Mouse (Mus musculus): ENCODE measurements around the gene Eif2ak1. TPM values are rescaled to one million over a fixed set of nuclear protein-coding genes. Genes with fewer than 3 reads are reported as not detected.

The Eif2ak1 gene
- polyA plus RNA-seq, 1 experiment from 2014 or later = 36.4 TPM

GRCm38 (mm10) chr5:143906429-143906828, 88.8 kb downstream of the Eif2ak1 start:
- Histone ChIP-seq H3K9me3 (no peaks in the 10 kb centered on the region), H3K27me3 (no peaks in the 10 kb centered on the region), H3K9ac (no peak overlapping the region), H3K4me2 (no peak overlapping the region), H3K36me3 (peaks cover 37% of the 10 kb centered on the region), H3K27ac (no peak overlapping the region), H3K4me3 (no peak overlapping the region), H3K4me1 (peaks cover 24% of the 10 kb centered on the region)
- ATAC-seq (ENCODE audit: borderline replicate concordance, extremely low read depth, low FRiP score, low TSS enrichment) = no peak
- WGBS = 80% methylated on average over 8 of the region's 8 CpGs

- peaks cover 13% of the 10 kb centered on the region; the same call in 1 of the 2 replicates for H3K36me3 ChIP-seq
- no peaks in the 10 kb centered on the region for H3K27me3 ChIP-seq
- peaks cover 24% of the 10 kb centered on the region for H3K4me1 ChIP-seq
- peak overlapping the region; percentile 81 for H3K4me2 ChIP-seq
- H3K9me3 ChIP-seq = no peaks in the 10 kb centered on the region
- WGBS = 2% methylated on average over 9 of the region's 9 CpGs
- H3K9ac ChIP-seq = peak overlapping the region; percentile 64
- peak overlapping the region; percentile 72 for H3K4me3 ChIP-seq
- H3K27ac ChIP-seq = peak overlapping the region; percentile 85
- no peak for ATAC-seq (ENCODE audit: borderline replicate concordance, extremely low read depth, low FRiP score, low TSS enrichment)
Measured at GRCm38 (mm10) chr5:143908926-143909325, 91.3 kb downstream of the Eif2ak1 start.

DNA sequence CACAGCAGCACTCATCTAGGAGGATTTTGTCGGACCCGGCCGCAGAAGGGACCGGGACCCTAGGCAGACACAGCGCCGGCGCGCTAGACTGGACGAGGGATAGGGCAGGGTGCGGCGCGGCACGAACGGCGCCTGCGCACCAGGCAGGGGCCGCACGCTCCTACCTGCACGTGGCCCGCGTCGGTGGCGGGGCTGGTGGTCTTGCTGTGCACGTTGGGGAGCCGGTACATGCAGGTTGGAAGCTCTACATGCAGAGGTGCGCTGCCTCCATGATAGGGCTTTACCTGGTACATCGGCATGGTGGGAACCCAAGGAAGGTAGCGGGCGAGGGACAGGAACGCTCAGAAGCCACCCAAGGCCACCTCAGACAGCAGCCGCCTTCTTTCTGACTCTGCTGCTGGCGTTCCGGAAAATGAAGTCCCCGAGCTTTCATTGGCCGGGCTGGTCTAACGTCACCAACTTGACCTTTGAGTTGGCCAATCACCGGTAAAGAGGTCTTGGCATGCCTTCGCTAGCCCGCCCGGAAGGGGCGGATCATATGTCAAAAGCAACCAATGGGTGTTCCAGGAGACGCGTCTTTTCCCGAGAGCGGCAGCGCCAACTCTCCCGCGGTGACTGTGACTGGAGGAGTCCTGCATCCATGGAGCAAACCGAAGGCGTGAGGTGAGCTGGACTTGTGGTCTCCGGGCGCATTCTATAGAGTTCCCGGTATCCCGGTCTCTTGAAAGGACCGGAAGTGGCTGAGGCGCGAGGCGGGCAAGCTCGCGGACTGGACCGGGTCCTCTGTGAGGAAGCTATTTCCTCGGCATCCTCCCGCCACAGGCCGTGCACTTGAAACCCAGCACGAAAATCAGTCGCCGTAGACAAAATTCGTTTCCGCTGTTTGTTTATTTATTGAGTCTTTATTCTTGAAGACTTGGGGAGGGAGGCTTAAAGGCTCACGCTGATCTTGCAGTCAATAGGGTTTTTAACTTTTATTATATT, 92.1 kb downstream of the Eif2ak1 start, which contains the start of the genes Aimp2 and Pms2:
Gene Aimp2, minus strand, starts transcription at position 431 of the 984 bp plus-strand sequence.
Gene Pms2, plus strand, starts transcription at position 548 of the 984 bp plus-strand sequence.
- WGBS = under 1% methylated on average over 70 of the region's 70 CpGs
- peak; percentile 99 for ATAC-seq (ENCODE audit: borderline replicate concordance, extremely low read depth, low FRiP score, low TSS enrichment)
- peak within 1 kb of the TSS; percentile 64 for H3K9ac ChIP-seq

GRCm38 (mm10) chr5:143916221-143916620, 98.6 kb downstream of the Eif2ak1 start:
- no peak overlapping the region for H3K4me2 ChIP-seq
- no peaks in the 10 kb centered on the region for H3K4me1 ChIP-seq
- no peak overlapping the region for H3K4me3 ChIP-seq
- no peak overlapping the region for H3K9ac ChIP-seq
- peaks cover 40% of the 10 kb centered on the region for H3K36me3 ChIP-seq
- no peaks in the 10 kb centered on the region for H3K9me3 ChIP-seq
- H3K27ac ChIP-seq = no peak overlapping the region
- H3K27me3 ChIP-seq = no peaks in the 10 kb centered on the region
- WGBS = 90% methylated on average over 9 of the region's 9 CpGs
- no peak for ATAC-seq (ENCODE audit: borderline replicate concordance, extremely low read depth, low FRiP score, low TSS enrichment)

More for the DNA sequence above, 92.1 kb downstream of the Eif2ak1 start, which contains the start of the genes Aimp2 and Pms2:
- Histone ChIP-seq H3K27ac (peak within 1 kb of the TSS; percentile 85), H3K4me1 (peaks cover 24% of the 10 kb centered on the region), H3K4me3 (peak within 1 kb of the TSS; percentile 72), H3K27me3 (no peaks in the 10 kb centered on the region), H3K9me3 (no peaks in the 10 kb centered on the region), H3K36me3 (peaks cover 10% of the 10 kb centered on the region; the same call in 1 of the 2 replicates), H3K4me2 (peak within 1 kb of the TSS; percentile 81)

- no peaks in the 10 kb centered on the region for H3K9me3 ChIP-seq
- peaks cover 47% of the 10 kb centered on the region for H3K36me3 ChIP-seq
- no peak overlapping the region for H3K27ac ChIP-seq
- WGBS = 48% methylated on average over 5 of the region's 5 CpGs
- no peaks in the 10 kb centered on the region for H3K27me3 ChIP-seq
- no peak overlapping the region for H3K4me2 ChIP-seq
- no peak for ATAC-seq (ENCODE audit: borderline replicate concordance, extremely low read depth, low FRiP score, low TSS enrichment)
- H3K9ac ChIP-seq = no peak overlapping the region
- no peak overlapping the region for H3K4me3 ChIP-seq
- no peaks in the 10 kb centered on the region for H3K4me1 ChIP-seq
Measured at GRCm38 (mm10) chr5:143917418-143917817, 99.8 kb downstream of the Eif2ak1 start.

- ATAC-seq (ENCODE audit: borderline replicate concordance, extremely low read depth, low FRiP score, low TSS enrichment) = no peak
- Histone ChIP-seq H3K4me1 (no peaks in the 10 kb centered on the region), H3K4me2 (no peak overlapping the region), H3K27me3 (no peaks in the 10 kb centered on the region), H3K4me3 (no peak overlapping the region), H3K36me3 (peaks cover 50% of the 10 kb centered on the region), H3K9me3 (no peaks in the 10 kb centered on the region), H3K9ac (no peak overlapping the region), H3K27ac (no peak overlapping the region)
- 89% methylated on average over 3 of the region's 3 CpGs for WGBS
Measured at GRCm38 (mm10) chr5:143918120-143918519, 100.5 kb downstream of the Eif2ak1 start.

DNA sequence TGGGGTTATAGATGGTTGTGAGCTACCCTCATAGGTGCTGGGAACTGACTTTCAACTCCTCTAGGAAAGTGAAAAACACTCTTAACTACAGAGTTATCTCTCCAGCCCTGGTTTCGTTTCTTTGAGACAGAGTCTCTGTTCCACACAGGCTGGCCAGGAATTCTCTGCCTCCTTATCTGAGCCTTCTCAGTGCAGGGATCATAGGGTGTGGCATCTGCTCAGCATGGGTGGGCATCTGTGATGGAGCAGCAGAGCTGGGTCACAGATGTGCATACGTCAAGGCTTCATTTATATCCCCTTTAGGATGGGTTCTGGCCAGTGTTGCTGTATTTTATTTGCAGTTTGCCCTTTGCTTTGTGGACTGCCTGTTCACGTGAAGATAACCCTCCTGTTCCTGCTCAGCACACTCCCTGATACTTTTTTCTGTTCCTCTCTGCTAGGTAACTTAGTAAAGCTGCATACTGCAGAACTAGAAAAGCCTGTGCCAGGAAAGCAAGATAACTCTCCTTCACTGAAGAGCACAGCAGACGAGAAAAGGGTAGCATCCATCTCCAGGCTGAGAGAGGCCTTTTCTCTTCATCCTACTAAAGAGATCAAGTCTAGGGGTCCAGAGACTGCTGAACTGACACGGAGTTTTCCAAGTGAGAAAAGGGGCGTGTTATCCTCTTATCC, 107.3 kb downstream of the Eif2ak1 start:
- no peak overlapping the region for H3K27ac ChIP-seq
- H3K36me3 ChIP-seq = peaks cover 73% of the 10 kb centered on the region
- no peak overlapping the region for H3K4me2 ChIP-seq
- no peaks in the 10 kb centered on the region for H3K9me3 ChIP-seq
- no peak overlapping the region for H3K9ac ChIP-seq
- WGBS = 82% methylated on average over 6 of the region's 6 CpGs
- ATAC-seq (ENCODE audit: borderline replicate concordance, extremely low read depth, low FRiP score, low TSS enrichment) = no peak
- H3K4me3 ChIP-seq = no peak overlapping the region
- H3K27me3 ChIP-seq = no peaks in the 10 kb centered on the region
- no peaks in the 10 kb centered on the region for H3K4me1 ChIP-seq

- peaks cover 69% of the 10 kb centered on the region for H3K36me3 ChIP-seq
- no peak for ATAC-seq (ENCODE audit: borderline replicate concordance, extremely low read depth, low FRiP score, low TSS enrichment)
- 90% methylated on average over 8 of the region's 8 CpGs for WGBS
Measured at GRCm38 (mm10) chr5:143927875-143928274, 110.3 kb downstream of the Eif2ak1 start, which contains the start of gene Gm42421. Gene Gm42421 (plus strand): TSS chr5:143928175.

GRCm38 (mm10) chr5:143929291-143929690, 111.7 kb downstream of the Eif2ak1 start:
- H3K9ac ChIP-seq = no peak overlapping the region
- 0 out of 2 replicates have a peak, but pooled peaks cover 5% of the 10 kb centered on the region for H3K4me1 ChIP-seq
- H3K36me3 ChIP-seq = peaks cover 59% of the 10 kb centered on the region
- no peak overlapping the region for H3K27ac ChIP-seq
- no peak for ATAC-seq (ENCODE audit: borderline replicate concordance, extremely low read depth, low FRiP score, low TSS enrichment)
- H3K9me3 ChIP-seq = no peaks in the 10 kb centered on the region
- H3K4me2 ChIP-seq = no peak overlapping the region
- no peak overlapping the region for H3K4me3 ChIP-seq
- H3K27me3 ChIP-seq = no peaks in the 10 kb centered on the region
- WGBS = 89% methylated on average over 4 of the region's 4 CpGs

More at GRCm38 (mm10) chr5:143927875-143928274, 110.3 kb downstream of the Eif2ak1 start, which contains the start of gene Gm42421:
- 0 out of 2 replicates have a peak, but pooled peaks cover 3% of the 10 kb centered on the region for H3K4me1 ChIP-seq
- no peaks in the 10 kb centered on the region for H3K27me3 ChIP-seq
- no peak within 1 kb of the TSS for H3K4me2 ChIP-seq
- H3K9me3 ChIP-seq = no peaks in the 10 kb centered on the region
- H3K9ac ChIP-seq = no peak within 1 kb of the TSS
- no peak within 1 kb of the TSS for H3K27ac ChIP-seq
- no peak within 1 kb of the TSS for H3K4me3 ChIP-seq

DNA sequence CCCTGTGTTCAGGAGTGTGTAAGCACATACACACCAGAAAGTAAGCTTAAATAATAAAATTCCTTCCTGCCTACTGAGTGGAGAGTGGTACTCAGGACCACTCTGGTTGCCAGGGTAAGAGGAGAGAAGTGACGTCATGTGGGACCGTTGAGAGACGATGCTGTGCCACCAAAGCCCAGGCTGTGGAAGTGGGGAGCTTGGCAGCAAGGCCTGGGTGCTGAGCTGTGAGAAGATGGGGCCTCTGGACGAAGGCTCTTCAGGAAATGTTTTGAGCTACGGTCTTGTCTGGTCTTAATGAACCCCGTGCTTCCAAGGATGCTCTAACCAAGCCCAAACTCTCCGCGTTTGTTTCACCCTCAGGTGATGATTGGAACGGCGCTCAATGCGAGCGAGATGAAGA, 113.1 kb downstream of the Eif2ak1 start:
- Histone ChIP-seq H3K9me3 (no peaks in the 10 kb centered on the region), H3K27me3 (no peaks in the 10 kb centered on the region), H3K36me3 (peaks cover 45% of the 10 kb centered on the region), H3K27ac (no peak overlapping the region), H3K4me2 (no peak overlapping the region), H3K4me1 (0 out of 2 replicates have a peak, but pooled peaks cover 5% of the 10 kb centered on the region), H3K4me3 (no peak overlapping the region), H3K9ac (no peak overlapping the region)
- ATAC-seq (ENCODE audit: borderline replicate concordance, extremely low read depth, low FRiP score, low TSS enrichment) = no peak
- 87% methylated on average over 12 of the region's 12 CpGs for WGBS

DNA sequence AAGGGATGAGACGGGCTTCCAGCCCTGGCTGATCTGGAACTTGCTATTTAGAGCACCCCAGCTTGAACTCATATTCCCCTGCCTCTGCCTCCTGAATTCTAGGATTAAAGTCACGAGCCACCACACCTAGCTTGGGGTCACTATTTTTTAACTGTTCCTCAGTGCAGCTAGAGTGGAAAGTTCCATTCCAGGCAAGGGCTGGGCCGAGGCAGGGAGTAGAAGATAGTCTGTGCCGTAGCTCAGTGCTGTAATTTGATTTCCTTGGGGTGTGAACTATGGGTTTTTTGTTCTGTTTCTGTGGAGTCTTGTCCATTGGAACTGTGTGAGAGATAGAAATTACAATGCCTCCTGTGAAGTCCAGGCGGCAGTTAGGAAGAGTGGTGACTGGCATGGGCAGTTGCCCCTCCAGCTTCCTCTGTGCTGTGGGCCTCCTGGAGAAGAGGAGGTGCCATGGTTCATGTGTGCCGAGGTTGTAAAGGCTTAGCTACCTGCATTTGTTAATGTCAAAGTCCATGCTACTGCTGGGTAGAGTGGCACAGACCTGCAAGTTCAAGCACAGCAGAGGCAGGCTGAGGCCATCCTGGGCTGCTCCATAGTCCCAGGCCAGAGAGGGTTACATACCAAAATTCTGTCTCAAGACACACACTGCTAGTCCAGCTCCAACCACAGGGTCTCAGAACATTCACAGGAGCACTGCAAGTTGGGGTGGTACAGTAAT, 114.4 kb downstream of the Eif2ak1 start:
- H3K4me2 ChIP-seq = no peak overlapping the region
- H3K4me1 ChIP-seq = 0 out of 2 replicates have a peak, but pooled peaks cover 5% of the 10 kb centered on the region
- no peak for ATAC-seq (ENCODE audit: borderline replicate concordance, extremely low read depth, low FRiP score, low TSS enrichment)
- no peaks in the 10 kb centered on the region for H3K9me3 ChIP-seq
- H3K9ac ChIP-seq = no peak overlapping the region
- no peaks in the 10 kb centered on the region for H3K27me3 ChIP-seq
- H3K27ac ChIP-seq = no peak overlapping the region
- peaks cover 31% of the 10 kb centered on the region for H3K36me3 ChIP-seq
- 77% methylated on average over 6 of the region's 6 CpGs for WGBS
- H3K4me3 ChIP-seq = no peak overlapping the region

All from lung, embryonic 15.5 days (tissue).